Mouse (Mus musculus) spleen, adult 10 weeks (tissue): ENCODE measurements around the gene Exoc5. TPM values are rescaled to one million over a fixed set of nuclear protein-coding genes. Genes with fewer than 3 reads are reported as not detected.

Experiments used
- polyA plus RNA-seq: library from polyadenylated mRNA; stranded (reverse); fragments of 350-450 nt; fragmentation: Illumina TruSeq; extraction: RNeasy Lipid Tissue Mini Kit (QIAGEN cat#74804); gene quantifications from one replicate; pipeline ENCODE4 v1.2.3, GENCODE M21; 2015; ENCODE audit warnings: low replicate concordance; ENCODE audit not compliant: insufficient read depth

The Exoc5 gene
- 61.3 TPM for polyA plus RNA-seq

DNA sequence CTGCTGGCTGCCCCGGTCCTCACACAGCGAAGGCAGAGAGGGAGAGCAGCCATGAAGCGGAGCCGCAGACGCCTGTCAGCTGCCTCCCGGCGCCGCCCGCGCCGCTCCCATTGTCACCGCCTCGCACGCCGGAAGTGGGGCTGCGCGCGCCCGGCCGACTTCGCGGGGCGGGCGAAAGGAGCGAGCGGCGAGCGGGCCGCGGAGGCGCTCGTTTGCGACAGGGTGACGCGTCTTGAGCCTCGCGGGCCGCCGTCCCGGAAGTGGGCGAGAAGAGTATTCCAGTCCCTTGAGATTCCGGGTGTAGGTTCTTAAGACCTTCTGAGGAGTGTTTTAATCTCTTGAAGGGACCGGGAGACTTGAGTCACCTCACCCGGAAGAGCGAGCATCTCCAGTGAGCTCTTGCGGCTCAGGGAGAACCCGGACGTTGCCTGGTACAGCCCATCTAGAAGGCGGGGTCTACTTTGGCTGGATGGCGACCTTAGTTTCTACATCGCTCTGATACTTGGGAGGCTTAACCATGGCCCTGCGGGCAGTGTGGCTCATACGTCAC, at the start of gene Exoc5:
Gene Exoc5 (minus strand): TSS at position 380 of the 550 bp plus-strand sequence.

DNA sequence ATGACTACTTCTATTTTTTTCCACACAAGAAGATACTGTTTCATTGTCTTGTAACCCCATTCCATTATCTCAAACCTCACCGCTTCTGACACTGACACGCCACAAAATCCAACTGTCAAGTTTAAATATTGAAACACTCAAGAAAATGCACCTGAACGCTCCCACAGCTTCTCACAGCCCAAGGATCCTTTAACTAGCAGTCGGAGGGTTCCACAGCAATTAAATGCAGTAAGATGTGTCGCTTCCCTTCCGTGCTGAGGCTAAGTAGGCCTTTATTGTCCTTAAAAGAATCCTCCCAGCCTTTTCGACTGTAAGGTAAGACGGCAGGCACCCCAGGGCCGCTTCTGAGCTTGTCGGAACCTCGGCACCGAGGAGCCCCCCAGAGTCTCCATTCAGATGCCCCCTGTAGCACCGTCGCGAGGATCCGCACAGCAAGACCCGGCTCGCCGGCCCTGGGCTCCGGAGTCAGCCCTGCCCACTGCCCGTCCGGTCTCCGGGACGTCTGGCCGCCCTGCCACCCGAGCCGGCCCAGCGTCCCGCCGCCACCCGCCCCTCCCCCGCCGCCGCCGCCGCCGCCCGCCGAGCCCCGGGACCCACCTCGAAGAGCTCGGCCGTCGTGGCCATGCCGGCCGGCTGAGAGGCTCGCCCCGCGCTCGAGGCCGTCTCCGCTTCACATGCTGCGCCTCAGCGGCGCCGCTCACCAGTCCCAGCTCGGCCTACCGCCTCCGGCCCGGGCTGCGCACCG, 752 bp downstream of the Exoc5 start, which contains the start of gene Ap5m1:
Gene Ap5m1 (plus strand): TSS at position 569 of the 745 bp plus-strand sequence.

Other genes starting within 250 kb of the Exoc5 start
- gene Ap5m1, start 556 bp downstream of the Exoc5 start, polyA plus RNA-seq, result 46.5 TPM
- gene Naa30, start 105.6 kb upstream of the Exoc5 start, polyA plus RNA-seq, result 44.6 TPM
- gene ccdc198, start 178.8 kb upstream of the Exoc5 start, polyA plus RNA-seq, result not detected